Mouse (Mus musculus) liver, adult 2 months (tissue): ENCODE measurements around the gene Clic4.

Source experiments
- CTCF ChIP-seq: fragments of 200-500 bp; IDR thresholded peaks from 2 replicates; pipeline ENCODE4 v1.5.1; 2011; ENCODE audit warnings: low read depth, low read length, control low read depth
- POLR2A ChIP-seq: fragments of 200-500 bp; IDR thresholded peaks from 2 replicates; pipeline ENCODE4 v1.6.1; 2011; ENCODE audit warnings: low read length, control low read depth; ENCODE audit not compliant: insufficient read depth; ENCODE audit errors: extremely low read depth

DNA sequence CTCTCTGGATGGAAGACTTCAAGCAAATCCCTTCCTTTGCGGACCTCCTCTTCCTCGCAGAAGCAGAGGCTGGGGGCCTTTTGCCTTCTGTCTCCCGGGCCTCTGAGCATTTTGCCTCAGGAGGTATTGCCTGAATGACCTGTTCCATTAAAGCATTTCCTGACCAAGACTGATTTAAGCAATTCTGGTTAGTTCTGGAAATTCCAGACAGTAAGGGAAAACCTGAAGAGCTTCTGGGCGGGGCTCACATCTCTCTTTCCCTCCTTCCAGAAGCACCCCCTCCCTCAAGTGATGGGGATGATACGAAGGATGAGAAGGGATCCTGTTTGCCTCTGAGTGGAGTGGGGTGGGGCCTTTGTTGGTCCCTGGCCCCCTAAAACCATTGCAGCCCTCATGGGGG is 37.1 kb upstream of the Clic4 start:
- TF ChIP-seq POLR2A (no peak), CTCF (no peak)
